Mouse (Mus musculus): ENCODE data around the gene Srp72.
A peak's percentile ranks its signal among the peaks of the same experiment; 100 is the strongest.

DNA sequence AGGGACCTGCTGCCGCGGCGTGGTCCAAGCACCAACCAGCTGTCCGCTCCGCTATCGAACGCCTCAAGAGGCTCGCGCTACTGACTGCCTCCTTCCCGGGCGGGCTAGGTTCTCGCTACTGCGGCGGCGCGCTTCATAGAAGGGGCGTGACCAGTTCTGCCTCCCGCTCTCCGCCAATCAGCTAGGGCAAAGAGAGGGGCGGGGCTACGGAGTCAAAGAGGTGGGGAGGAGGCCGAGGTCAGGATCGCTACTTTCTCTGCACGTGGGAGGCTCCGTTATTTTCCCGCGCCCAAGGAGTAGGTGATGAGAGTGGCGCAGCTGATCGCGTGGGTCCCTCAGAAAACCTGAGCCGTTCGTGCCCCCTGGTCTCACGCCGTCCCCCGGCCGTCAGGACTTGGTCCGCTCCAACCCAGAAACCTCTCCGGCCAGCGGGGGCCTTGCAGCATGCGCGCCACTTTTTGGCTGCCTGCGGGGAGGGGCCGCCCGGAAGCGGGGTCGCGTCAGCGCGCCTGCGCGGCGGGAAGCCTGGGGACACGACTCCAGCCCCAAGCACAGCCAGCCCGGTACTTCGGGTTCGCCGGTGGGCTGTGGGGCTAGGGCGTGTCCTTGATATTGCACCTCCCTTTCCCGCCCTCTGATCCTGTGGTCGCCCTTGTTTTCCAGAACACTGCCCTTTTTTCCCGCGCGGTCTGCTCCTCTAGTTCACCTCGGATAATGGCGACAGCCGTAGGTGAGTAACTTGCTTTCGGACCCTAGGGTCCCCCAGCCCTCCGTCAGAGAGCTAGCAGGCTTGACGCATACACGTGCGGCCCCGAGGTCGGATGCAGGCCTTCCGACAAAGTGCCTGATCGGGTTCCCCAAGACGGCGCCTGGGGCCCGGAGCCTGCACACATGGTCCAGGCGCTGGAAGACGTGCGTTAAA lies 23.1 kb upstream of the Srp72 start, which contains the start of the genes Paics and Ppat:
- TF ChIP-seq CTCF (IDR thresholded peaks at IDR 0.05; ENCODE audit: extremely low read depth, insufficient read length, insufficient replicate concordance, low read depth, low read length) (no peak), POLR2A (IDR thresholded peaks at IDR 0.05; ENCODE audit: low read depth, low read length) (peak; percentile 40; the same call in 1 of the 2 replicates)
